Mouse (Mus musculus): ENCODE measurements around the gene Clec10a. TPM values are rescaled to one million over a fixed set of nuclear protein-coding genes. Genes with fewer than 3 reads are reported as not detected.
"Not testable (repeated sequence)": the region's sequence is repeated elsewhere in the genome, so short reads cannot be mapped to it uniquely, and the experiment has no call there.

Gene Clec10a
- polyA plus RNA-seq (2012; rRNA removed) = 1.4 and 2.9 TPM in 2 replicates

- DNase-seq (ENCODE audit: low read depth, low spot score) = not testable (repeated sequence)
- WGBS = no CpG with 5 or more reads among the region's 5 CpGs
These were observed at the start of gene Clec10a for GRCm38 (mm10) chr11:70155897-70156296. Gene Clec10a, plus strand, starts transcription at chr11:70156197.

DNA sequence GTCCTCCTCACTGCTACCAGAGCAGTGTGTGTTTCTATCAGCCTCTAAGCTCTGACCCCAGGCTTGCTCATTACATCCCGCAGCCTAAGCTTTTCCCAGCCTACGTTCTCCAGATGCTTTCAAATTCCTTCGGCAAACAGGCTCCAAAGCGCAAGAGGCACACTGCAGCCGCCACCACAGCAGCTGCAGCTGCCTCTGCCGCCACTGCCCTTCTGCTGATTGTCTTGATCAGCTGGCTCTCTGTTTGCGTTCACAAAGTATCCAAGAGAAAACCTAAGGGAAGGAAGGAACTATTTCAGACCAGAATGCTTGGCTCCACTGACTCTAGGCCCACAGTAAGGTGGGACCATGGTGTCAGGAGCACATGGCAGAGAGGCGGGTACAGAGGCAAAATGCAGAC lies 48.9 kb upstream of the Clec10a start:
- 48% methylated on average over 8 of the region's 8 CpGs for WGBS
- no peak for DNase-seq (ENCODE audit: low read depth, low spot score)

DNA sequence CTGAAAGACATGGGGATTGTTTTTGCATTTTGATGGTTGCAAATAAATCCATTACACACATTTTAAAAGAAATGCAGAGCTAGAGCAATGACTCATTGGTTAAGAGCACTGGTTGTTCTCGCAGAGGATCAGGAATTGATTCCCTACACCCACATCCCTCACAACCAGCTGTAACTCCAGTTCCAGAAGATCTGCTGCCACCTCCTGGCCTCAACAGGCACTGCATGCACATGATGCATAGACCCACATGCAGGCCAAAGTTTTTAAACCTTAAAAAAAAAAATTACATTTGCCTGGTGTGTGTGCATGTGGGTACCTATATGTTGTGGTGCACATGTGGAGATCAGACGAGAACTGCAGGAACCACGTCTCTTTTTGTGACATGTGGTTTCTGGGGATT lies 45.9 kb upstream of the Clec10a start:
- 73% methylated on average over 3 of the region's 3 CpGs for WGBS
- DNase-seq (ENCODE audit: low read depth, low spot score) = no peak

DNA sequence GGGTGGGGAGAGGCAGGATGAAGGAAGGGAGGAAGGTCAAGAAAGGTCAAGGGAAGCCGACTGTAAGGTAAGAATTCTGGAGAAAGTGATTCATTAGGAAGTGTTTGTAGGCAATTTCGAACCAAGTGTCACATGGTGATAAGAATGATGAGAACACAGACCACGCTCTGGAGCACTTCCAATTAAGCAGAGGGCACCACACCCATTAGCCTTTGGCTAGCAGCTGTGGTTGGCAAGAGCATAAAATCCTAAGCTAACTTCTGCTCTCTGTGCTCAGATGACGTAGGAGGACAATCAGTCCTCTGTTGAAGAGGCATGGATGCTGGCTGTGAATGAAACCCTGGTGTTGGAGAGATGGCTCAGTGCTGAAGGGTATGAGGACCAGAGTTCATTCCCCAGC lies 41.4 kb upstream of the Clec10a start:
- 21% methylated on average over 4 of the region's 4 CpGs for WGBS

DNA sequence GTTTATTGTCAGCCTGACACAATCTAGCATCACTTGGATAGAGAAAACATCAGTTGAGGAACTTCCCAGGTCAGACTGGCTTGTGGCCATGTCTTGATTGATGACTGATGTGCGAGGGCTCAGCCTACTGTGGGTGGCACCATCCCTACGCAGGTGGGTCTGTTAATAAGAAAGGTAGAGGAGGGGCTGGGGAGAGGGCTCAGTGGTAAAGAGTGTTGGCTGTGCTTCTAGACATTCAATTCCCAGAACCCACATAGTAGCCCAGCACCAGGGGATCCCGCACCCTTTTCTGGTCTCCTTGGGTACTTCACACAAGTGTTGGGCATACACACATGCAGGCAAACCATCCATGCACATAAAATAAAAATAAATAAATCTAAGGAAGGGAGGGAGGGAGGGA lies 40.1 kb upstream of the Clec10a start:
- DNase-seq (ENCODE audit: low read depth, low spot score) = no peak
- WGBS = 81% methylated on average over 3 of the region's 3 CpGs

More for the DNA sequence above, 41.4 kb upstream of the Clec10a start:
- no peak for DNase-seq (ENCODE audit: low read depth, low spot score)

DNA sequence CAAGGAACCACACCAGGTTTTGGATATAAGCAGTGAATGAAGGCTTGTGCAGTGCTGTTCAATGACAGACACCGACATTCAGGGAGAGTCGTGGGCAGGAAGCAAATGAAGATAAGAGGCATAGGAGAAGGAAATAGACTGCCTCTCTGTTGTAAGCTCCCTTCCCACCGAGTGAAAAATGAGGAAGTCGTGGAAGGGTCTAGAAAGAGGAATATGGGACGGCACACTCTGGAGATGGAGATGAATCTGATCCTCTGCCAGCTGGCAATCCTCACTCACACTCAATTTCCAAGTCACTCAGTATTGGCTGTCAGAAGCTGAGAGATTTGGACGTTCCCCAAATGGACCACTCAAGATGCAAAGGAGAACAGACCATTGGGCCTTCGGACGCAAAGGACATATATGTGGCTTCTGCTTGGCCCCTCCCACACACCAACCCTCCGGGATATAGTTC lies 26.0 kb upstream of the Clec10a start, which contains the start of gene Mgl2:
Mgl2 (plus strand) TSS at position 404 of the 454 bp plus-strand sequence.
- DNase-seq (ENCODE audit: low read depth, low spot score) = no peak
- WGBS = 61% methylated on average over 9 of the region's 9 CpGs

- not testable (repeated sequence) for DNase-seq (ENCODE audit: low read depth, low spot score)
- WGBS = 67% methylated on average over 3 of the region's 3 CpGs
These were observed 21.0 kb upstream of the Clec10a start for GRCm38 (mm10) chr11:70135001-70135400.

GRCm38 (mm10) chr11:70135925-70136324 lies 20.1 kb upstream of the Clec10a start:
- not testable (repeated sequence) for DNase-seq (ENCODE audit: low read depth, low spot score)
- 82% methylated on average over 8 of the region's 8 CpGs for WGBS

DNA sequence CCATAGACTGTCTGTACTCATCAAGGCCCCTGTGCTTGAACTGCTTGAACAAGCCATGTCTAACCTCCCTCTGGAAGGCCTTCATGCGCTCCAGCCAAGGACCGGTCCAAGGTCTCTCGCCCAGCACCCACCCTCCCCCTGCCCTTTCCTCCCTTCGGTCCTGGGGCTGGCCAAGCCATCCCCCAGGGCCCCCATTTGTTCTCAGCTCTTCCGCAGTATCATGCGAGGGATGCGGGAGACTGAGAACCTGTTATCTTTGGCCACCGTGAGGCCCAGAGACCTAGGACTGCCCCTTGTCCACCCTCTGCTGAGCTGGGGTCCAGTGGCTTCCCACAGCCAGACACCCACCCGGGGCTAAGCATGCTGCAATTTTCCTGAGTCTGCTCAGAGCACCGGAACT lies 16.8 kb upstream of the Clec10a start:
- 88% methylated on average over 10 of the region's 10 CpGs for whole genome bisulfite sequencing
- DNase-seq (ENCODE audit: low read depth, low spot score) = no peak

DNA sequence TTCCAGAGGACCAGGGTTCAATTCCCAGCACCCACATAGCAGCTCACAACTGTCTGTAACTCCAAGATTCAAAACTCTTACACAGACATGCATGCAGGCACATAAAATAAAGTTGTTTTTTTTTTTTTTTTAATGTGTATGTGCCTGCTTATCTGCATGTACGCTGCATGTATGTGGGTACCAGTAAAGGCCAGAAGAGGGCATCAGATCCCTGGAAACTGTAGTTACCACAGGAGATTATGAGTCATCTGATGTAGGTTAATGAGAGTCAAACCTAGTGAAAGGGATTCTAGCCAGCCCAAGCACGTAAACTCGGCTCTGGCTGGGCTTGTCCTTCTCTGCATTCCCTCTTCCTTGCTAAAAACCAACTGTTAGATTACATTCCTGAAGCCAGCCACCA lies 4.9 kb upstream of the Clec10a start:
- 37% methylated on average over 3 of the region's 3 CpGs for whole genome bisulfite sequencing
- DNase-seq (ENCODE audit: low read depth, low spot score) = no peak

- DNase-seq (ENCODE audit: low read depth, low spot score) = no peak
- WGBS = 37% methylated on average over 3 of the region's 3 CpGs
These were observed 6.3 kb downstream of the Clec10a start for GRCm38 (mm10) chr11:70162336-70162735.

GRCm38 (mm10) chr11:70165972-70166921 lies 10.2 kb downstream of the Clec10a start:
- DNase-seq (ENCODE audit: low read depth, low spot score) = no peak
- whole genome bisulfite sequencing = 68% methylated on average over 16 of the region's 16 CpGs

DNA sequence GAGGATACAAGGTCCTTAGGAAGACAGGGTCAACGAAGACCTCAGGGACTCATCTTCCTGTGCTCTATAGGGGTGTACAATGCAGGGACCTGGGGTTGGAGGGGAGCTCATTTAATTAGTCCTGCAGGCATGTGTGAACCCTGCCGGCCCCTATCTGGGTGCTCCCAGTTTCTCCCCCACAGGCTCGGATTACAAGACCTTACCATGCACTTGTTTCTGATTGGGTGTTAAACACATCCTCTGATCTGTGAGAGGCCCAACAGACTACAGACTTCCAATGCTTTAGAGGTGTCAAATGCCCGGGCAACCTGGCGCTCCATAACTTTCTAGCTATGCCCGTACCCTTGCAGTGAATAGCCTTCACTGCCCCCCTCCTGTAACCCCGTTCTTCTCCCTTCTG lies 12.1 kb downstream of the Clec10a start:
- DNase-seq (ENCODE audit: low read depth, low spot score) = no peak
- WGBS = 62% methylated on average over 7 of the region's 7 CpGs

- WGBS = 83% methylated on average over 7 of the region's 7 CpGs
- not testable (repeated sequence) for DNase-seq (ENCODE audit: low read depth, low spot score)
These were observed 13.5 kb downstream of the Clec10a start for GRCm38 (mm10) chr11:70169471-70169870.

DNA sequence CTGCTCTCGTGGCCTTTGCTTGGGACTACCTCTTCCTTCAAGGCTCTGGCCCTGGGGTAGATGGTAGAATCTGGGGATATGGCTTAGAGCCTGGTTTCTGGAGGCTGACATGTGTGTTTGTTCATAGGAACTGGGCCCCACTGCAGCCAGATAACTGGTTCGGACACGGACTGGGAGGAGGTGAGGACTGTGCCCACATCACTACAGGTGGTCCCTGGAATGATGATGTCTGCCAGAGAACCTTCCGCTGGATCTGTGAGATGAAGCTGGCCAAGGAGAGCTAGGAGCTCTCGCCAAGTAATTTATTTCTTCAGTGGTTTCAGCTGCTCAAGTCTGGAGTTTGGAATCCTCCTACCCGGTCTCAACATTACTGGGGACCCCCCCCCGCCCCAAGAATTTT lies 14.3 kb downstream of the Clec10a start:
- DNase-seq (ENCODE audit: low read depth, low spot score) = no peak
- 77% methylated on average over 7 of the region's 7 CpGs for whole genome bisulfite sequencing

DNA sequence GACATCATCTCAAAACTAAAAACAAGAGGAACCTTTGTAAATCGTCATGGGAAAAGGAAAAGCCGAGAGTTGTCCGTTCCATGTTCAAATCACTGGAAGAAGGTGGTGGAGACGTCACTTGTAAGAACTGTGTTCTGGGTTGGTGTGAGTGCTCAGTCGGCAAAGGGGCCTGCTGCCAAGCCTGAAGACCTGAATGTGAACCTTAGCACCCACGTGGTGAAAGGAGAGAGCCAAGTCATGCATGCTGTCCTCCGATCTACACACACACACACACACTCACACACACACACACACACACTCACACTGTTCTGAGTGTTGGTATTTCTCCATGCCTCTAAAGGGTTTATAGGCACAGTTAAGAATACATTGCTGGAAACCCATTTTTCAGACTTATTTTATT lies 15.2 kb downstream of the Clec10a start:
- 71% methylated on average over 7 of the region's 7 CpGs for WGBS

GRCm38 (mm10) chr11:70171847-70172246 lies 15.8 kb downstream of the Clec10a start:
- no peak for DNase-seq (ENCODE audit: low read depth, low spot score)
- WGBS = 52% methylated on average over 3 of the region's 3 CpGs

More for the DNA sequence above, 15.2 kb downstream of the Clec10a start:
- DNase-seq (ENCODE audit: low read depth, low spot score) = no peak

- 66% methylated on average over 5 of the region's 5 CpGs for WGBS
- no peak for DNase-seq (ENCODE audit: low read depth, low spot score)
These were observed 16.3 kb downstream of the Clec10a start for GRCm38 (mm10) chr11:70172298-70172697.

DNA sequence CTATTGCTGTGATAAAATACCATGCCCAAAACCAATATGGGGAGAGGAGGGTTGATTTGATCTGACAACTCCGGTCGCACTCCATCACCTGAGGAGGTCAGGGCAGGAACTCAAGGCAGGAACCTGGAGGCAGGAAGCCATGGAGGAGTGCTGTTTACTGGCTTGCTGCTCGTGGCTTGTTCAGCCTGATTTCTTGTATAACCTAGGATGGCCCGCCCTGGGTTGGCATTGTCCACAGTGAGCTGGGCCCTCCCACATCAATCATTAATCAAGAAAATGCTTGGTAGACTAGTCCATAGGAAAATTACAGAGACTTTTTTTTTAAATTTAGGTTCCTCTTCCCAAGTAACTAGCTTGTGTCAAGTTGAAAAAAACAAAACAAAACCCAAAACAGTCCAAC lies 18.5 kb downstream of the Clec10a start:
- 56% methylated on average over 4 of the region's 4 CpGs for WGBS
- no peak for DNase-seq (ENCODE audit: low read depth, low spot score)

GRCm38 (mm10) chr11:70177647-70178046 lies 21.6 kb downstream of the Clec10a start:
- WGBS = 75% methylated on average over 8 of the region's 8 CpGs
- DNase-seq (ENCODE audit: low read depth, low spot score) = no peak

DNA sequence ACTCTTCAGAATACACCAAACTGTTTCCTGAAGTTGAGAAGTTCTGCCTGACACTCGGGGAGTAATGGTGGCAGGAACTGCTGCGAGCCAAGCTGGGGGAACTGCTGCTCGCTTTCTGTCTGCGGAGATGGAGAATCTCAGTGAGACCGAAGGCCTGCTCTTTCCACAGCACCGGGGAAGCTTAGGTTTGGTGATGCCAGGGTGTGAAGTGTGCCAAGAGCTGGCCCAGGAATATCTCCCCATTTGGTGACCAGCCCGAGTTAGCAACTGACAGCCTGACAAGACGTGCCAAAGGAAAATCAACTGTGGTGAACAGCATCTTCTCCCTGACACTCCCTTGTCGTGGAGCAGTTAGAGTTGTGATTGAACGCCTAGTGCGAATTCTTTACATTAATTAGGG lies 22.3 kb downstream of the Clec10a start:
- DNase-seq (ENCODE audit: low read depth, low spot score) = no peak
- WGBS = 85% methylated on average over 11 of the region's 11 CpGs
